Mouse (Mus musculus) gastrocnemius, adult 2 months (tissue): ENCODE data around the gene Nacad. TPM values are rescaled to one million over a fixed set of nuclear protein-coding genes. Genes with fewer than 3 reads are reported as not detected.

ENCODE experiments used
- DNase-seq: peaks from one replicate; pipeline ENCODE4 v3.0.0; 2022
- H3K27ac ChIP-seq: fragments of 200-600 bp; 2 replicates; pipeline ENCODE4 v1.8.1; 2022; ENCODE audit warnings: mild to moderate bottlenecking
- H3K4me3 ChIP-seq: fragments of 200-600 bp; 2 replicates; pipeline ENCODE4 v1.8.1; 2022; ENCODE audit warnings: mild to moderate bottlenecking, moderate library complexity
- CTCF ChIP-seq: fragments of 200-600 bp; IDR thresholded peaks from 2 replicates; pipeline ENCODE4 v1.8.1; 2022; ENCODE audit warnings: antibody characterized with exemption, mild to moderate bottlenecking, moderate library complexity
- intact Hi-C: fragments of 180-260 bp; cut with DNase I; formaldehyde crosslinking; loops from one replicate; pipeline ENCODE4 v1.15.1; 2025
- total RNA-seq, 2 experiments: library from RNA; stranded (reverse); gene quantifications; 2 replicates each; pipeline ENCODE4 v1.2.3; 2021

The Nacad gene
- total RNA-seq, 2 experiments from 2014 or later: 0.28 to 0.38 TPM

DNA sequence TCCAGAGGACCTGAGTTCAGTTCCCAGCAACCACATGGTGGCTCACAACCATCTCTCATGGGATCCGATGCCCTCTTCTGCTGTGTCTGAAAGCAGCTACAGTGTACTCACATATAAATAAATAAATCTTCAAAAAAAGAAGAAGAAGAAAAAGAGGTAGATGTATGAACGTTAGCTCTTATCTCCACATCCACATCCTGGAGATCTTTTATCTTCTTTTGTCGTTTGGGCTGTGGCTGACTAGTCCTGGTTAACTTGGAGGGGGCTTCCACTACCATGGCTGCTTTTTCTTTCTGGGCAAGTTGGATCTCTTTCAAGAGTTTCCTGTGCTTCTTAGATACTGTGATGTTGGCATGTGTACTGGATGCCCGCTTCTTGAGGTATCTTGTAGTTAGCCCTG lies 42.7 kb downstream of the Nacad start:
- Histone ChIP-seq H3K27ac (no peak overlapping the region), H3K4me3 (no peak overlapping the region)
- no peak for TF ChIP-seq CTCF
- DNase-seq: no peak
- intact Hi-C loops: no loop called here

DNA sequence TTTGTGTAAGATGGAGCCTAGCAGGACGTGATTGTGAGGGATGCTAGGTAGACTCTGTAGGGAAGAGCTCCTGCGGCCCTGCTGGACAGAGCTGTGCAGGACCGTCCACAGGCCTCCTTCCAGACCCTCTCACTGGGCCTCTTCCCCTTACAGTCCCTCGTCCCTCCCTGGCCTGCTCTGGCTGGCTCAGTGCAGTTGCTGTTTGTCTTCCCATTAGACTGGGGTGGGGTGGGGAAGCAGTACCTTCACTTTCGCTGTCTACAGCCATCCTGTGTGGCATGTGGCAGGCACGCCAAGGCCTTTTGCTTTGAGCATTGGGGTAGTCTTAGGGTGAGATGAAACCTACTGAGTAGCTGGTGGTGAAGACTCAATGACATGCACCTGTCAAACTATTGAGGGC lies 43.5 kb downstream of the Nacad start:
- TF ChIP-seq CTCF: no peak
- H3K27ac ChIP-seq: peak overlapping the region; percentile 66; the same call in 1 of the 2 replicates
- DNase-seq: peak; percentile 23
- peak overlapping the region; percentile 55 for H3K4me3 ChIP-seq
- intact Hi-C loops: no loop called here

DNA sequence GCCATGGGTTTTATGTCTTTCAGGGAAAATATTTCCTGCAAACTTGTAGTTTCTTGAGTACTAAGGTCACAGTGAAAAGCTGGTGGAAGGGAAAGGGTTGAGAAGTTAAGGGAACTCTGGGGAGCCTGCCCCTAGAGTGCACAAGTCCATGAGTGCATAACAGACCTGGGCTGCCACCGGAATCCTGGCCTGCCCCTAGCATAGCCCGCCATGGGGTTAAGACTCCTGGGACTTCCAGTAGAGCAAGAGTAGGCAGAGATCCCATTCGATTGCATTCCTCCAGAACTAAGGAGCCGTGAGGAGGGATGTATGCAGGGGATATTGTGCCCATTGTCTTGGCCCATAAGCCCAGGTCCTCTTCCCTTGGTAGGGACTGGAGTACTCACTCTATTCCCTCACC lies 44.4 kb downstream of the Nacad start:
- Histone ChIP-seq H3K4me3 (peak overlapping the region; percentile 55), H3K27ac (peak overlapping the region; percentile 66)
- intact Hi-C loops: no loop called here
- no peak for TF ChIP-seq CTCF
- no peak for DNase-seq

DNA sequence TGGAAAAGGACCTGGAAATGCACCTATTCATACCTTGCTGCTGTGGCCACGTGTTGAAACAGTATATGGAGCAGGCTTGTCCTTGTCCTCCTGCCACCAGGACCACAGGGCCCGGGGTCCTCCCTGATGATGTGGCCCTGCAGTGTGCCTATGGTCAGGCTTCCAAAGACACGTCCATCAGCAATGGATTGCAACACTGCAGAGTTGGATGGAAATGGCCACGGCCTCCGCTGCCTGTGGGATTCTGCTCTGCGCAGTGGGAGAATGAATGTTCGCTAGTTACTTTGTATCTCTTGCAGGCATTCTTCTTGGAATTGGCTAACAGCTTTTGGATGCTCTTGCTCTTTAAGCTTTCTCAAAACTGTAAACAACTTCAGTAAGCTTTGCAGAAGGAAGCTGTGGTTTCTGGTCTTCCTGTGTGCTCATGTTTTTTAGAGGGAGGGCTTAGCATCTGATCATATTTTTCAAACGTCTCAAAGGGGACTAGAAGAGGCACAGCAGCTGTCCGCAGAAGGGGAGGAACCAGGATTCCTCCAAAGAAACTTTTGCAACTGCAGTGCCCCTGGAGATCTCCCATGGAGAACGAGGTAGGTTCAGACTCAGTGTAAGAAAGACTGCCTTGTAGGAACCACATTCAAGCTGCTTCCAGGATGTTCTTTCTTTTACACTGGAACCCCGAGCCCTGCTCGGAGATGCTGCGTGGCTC lies 45.0 kb downstream of the Nacad start:
- intact Hi-C loops: no loop called here
- TF ChIP-seq CTCF: no peak
- DNase-seq: peak; percentile 35
- Histone ChIP-seq H3K4me3 (peak overlapping the region; percentile 55), H3K27ac (peak overlapping the region; percentile 66)

DNA sequence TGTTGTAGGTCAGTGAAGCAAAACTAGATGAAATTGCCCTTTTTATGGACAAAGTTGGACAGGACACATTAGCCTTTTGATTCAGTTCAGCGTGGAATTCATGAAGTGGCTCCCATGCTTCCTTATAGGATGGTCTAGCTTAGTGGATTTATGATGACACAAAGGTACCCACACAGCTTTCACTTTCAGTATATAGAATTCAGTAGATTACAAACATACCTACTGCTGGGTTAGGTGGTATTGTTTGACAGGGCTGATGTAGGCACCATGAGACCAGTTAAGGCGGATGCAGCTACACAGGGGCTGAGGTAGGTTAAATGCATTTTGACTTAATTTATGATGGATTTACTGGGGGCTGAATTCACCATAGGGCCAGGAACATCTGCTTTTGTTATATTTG lies 45.9 kb downstream of the Nacad start:
- intact Hi-C loops: no loop called here
- H3K4me3 ChIP-seq: no peak overlapping the region
- DNase-seq: no peak
- H3K27ac ChIP-seq: peak overlapping the region; percentile 66; the same call in 1 of the 2 replicates
- TF ChIP-seq CTCF: no peak

DNA sequence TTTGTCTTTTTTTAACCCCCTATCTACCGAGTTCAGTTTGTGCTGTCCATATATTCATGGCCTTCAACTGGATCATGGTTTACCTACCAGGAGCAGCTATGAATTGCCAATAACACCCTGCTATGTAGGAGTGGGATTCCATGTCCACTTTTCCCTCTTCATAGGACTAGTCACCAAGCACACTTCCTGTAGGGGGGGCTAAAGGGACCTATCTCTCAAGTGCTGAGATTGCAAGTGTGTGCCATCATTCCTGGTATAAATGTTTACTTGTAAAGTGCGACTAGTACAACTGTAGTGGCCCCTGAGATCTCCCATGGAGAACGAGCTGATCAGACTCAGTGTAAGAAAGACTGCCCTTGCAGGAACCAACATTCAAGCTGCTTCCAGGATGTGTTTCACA lies 47.6 kb downstream of the Nacad start:
- intact Hi-C loops: no loop called here
- Histone ChIP-seq H3K27ac (no peak overlapping the region), H3K4me3 (no peak overlapping the region)
- DNase-seq: no peak
- TF ChIP-seq CTCF: no peak

DNA sequence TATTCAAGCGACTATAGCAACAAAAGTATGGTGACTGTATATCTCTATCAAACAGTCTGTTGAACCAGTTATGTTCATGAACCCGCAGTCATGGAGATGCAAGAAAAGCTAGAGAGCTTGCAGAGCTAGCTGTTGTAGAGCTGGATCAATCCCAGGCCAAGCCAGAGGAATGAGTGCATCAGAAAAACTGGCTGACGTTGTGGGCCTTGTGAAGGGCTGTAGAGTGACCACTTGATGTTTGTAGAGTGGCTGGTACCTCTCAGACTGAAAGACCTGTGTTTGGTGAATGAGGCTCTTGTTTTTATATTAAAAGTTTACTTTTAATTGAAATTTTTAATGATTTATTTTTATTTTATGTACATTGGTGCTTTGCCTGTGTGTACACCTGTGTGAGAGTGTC lies 55.7 kb downstream of the Nacad start:
- DNase-seq: no peak
- no peak overlapping the region for H3K4me3 ChIP-seq
- no peak overlapping the region for H3K27ac ChIP-seq
- no peak for TF ChIP-seq CTCF
- intact Hi-C loops: no loop called here

DNA sequence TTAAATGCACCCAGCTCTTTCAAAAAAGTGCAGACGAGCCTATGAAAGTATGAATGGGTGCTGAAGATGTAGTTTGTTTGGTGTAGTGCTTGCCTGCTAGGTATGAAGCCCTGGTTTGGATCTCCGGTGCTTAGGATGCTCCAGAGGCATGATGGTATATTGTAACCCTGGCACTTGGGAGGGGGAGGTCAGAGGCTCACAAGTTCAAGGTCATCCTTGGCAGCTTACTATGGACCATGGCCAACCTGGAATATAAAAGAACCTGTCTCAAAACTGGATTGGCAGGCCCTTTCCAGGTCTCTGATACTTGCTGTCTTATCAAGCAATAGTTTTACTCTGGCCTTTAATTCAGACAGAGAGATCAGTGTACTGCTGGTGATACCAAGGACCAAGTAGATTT lies 56.1 kb downstream of the Nacad start:
- intact Hi-C loops: loop anchor here (5.0 kb wide), 1 partner anchor 78 kb away; the partner anchor contains the start of gene Tbrg4
- DNase-seq: no peak
- Histone ChIP-seq H3K4me3 (no peak overlapping the region), H3K27ac (no peak overlapping the region)
- TF ChIP-seq CTCF: no peak

Other genes with a start within 250 kb of the Nacad start
- 10 to 100 TPM; 45.4 to 52.0 TPM for gene Zmiz2, start 217.0 kb downstream of the Nacad start, total RNA-seq
- 100 to 1,000 TPM; 205 to 209 TPM for gene Ppia, start 190.6 kb downstream of the Nacad start, total RNA-seq
- gene H2afv, start 161.6 kb downstream of the Nacad start, total RNA-seq: 10 to 100 TPM; 44.2 to 70.3 TPM
- gene Purb, start 130.1 kb downstream of the Nacad start, total RNA-seq: 10 to 100 TPM; 19.9 to 23.5 TPM
- under 1 TPM; 0.36 to 0.56 TPM for gene Myo1g, start 85.1 kb downstream of the Nacad start, total RNA-seq
- gene Ccm2, start 59.2 kb downstream of the Nacad start, total RNA-seq: 10 to 100 TPM; 20.8 to 23.8 TPM
- gene Tbrg4, start 20.0 kb upstream of the Nacad start, total RNA-seq: 10 to 100 TPM; 57.3 to 79.3 TPM
- not detected for gene Wap, start 32.6 kb upstream of the Nacad start, total RNA-seq
- 1 to 10 TPM in 1 of 2 experiments, under 1 TPM in 1; 0.46 to 1.2 TPM for gene Ramp3, start 52.5 kb upstream of the Nacad start, total RNA-seq
- not detected for gene Gm11983, start 231.6 kb upstream of the Nacad start, total RNA-seq